Mouse (Mus musculus) bone marrow, adult 2 months (tissue): Measurements from ENCODE around the gene Gm1043.

Experiments
- CTCF ChIP-seq: fragments of 200-500 bp; IDR thresholded peaks from 2 replicates; pipeline ENCODE4 v1.5.1; 2011; ENCODE audit warnings: low read length, control low read depth; ENCODE audit not compliant: control insufficient read depth, insufficient read depth
- POLR2A ChIP-seq: fragments of 200-500 bp; IDR thresholded peaks from 2 replicates; pipeline ENCODE4 v1.6.1; 2011; ENCODE audit warnings: low read depth, mild to moderate bottlenecking, control low read depth, low read length, borderline replicate concordance; ENCODE audit not compliant: control insufficient read depth

GRCm38 (mm10) chr5:37178811-37179210, 93.6 kb downstream of the Gm1043 start:
- TF ChIP-seq CTCF = no peak
- no peak for TF ChIP-seq POLR2A
